Mouse (Mus musculus): ENCODE measurements around the gene Ecm2. TPM values are rescaled to one million over a fixed set of nuclear protein-coding genes. Genes with fewer than 3 reads are reported as not detected.

The Ecm2 gene
- polyA plus RNA-seq, 1 experiment: 0.19 TPM

GRCm38 (mm10) chr13:49560886-49561285 lies 56.3 kb downstream of the Ecm2 start:
- WGBS: 40% methylated on average over 2 of the region's 2 CpGs
- Histone ChIP-seq H3K4me1 (ENCODE audit: control insufficient read depth, insufficient read depth, insufficient read length, low read length) (no peaks in the 10 kb centered on the region), H3K36me3 (ENCODE audit: control insufficient read depth, insufficient read depth, low read length) (no peaks in the 10 kb centered on the region), H3K27ac (ENCODE audit: insufficient read depth, low read depth, low read length) (no peak overlapping the region), H3K27me3 (ENCODE audit: control insufficient read depth, insufficient read depth, low read length) (no peaks in the 10 kb centered on the region), H3K4me3 (ENCODE audit: low read depth, low read length) (no peak overlapping the region)
- TF ChIP-seq POLR2A (IDR thresholded peaks at IDR 0.05; ENCODE audit: low read depth, low read length) (no peak), CTCF (IDR thresholded peaks at IDR 0.05; ENCODE audit: extremely low read depth, insufficient read length, insufficient replicate concordance, low read depth, low read length) (no peak)

- no peak for TF ChIP-seq CTCF (IDR thresholded peaks at IDR 0.05; ENCODE audit: extremely low read depth, insufficient read length, insufficient replicate concordance, low read depth, low read length)
- TF ChIP-seq POLR2A (IDR thresholded peaks at IDR 0.05; ENCODE audit: low read depth, low read length): no peak
- H3K36me3 ChIP-seq (ENCODE audit: control insufficient read depth, insufficient read depth, low read length): no peaks in the 10 kb centered on the region
- no peak overlapping the region for H3K4me3 ChIP-seq (ENCODE audit: low read depth, low read length)
- 88% methylated on average over 1 of the region's 1 CpGs for WGBS
- H3K4me1 ChIP-seq (ENCODE audit: control insufficient read depth, insufficient read depth, insufficient read length, low read length): no peaks in the 10 kb centered on the region
- no peak overlapping the region for H3K27ac ChIP-seq (ENCODE audit: insufficient read depth, low read depth, low read length)
- no peaks in the 10 kb centered on the region for H3K27me3 ChIP-seq (ENCODE audit: control insufficient read depth, insufficient read depth, low read length)
These were observed 59.7 kb downstream of the Ecm2 start for GRCm38 (mm10) chr13:49564347-49564746.

GRCm38 (mm10) chr13:49570371-49570770 lies 65.8 kb downstream of the Ecm2 start:
- TF ChIP-seq POLR2A (IDR thresholded peaks at IDR 0.05; ENCODE audit: low read depth, low read length): no peak
- TF ChIP-seq CTCF (IDR thresholded peaks at IDR 0.05; ENCODE audit: extremely low read depth, insufficient read length, insufficient replicate concordance, low read depth, low read length): no peak
- Histone ChIP-seq H3K27me3 (ENCODE audit: control insufficient read depth, insufficient read depth, low read length) (no peaks in the 10 kb centered on the region), H3K36me3 (ENCODE audit: control insufficient read depth, insufficient read depth, low read length) (no peaks in the 10 kb centered on the region), H3K4me1 (ENCODE audit: control insufficient read depth, insufficient read depth, insufficient read length, low read length) (no peaks in the 10 kb centered on the region), H3K27ac (ENCODE audit: insufficient read depth, low read depth, low read length) (no peak overlapping the region), H3K4me3 (ENCODE audit: low read depth, low read length) (no peak overlapping the region)
- 79% methylated on average over 3 of the region's 3 CpGs for WGBS

- WGBS: 85% methylated on average over 2 of the region's 2 CpGs
- no peak overlapping the region for H3K4me3 ChIP-seq (ENCODE audit: low read depth, low read length)
- H3K36me3 ChIP-seq (ENCODE audit: control insufficient read depth, insufficient read depth, low read length): no peaks in the 10 kb centered on the region
- H3K27me3 ChIP-seq (ENCODE audit: control insufficient read depth, insufficient read depth, low read length): no peaks in the 10 kb centered on the region
- H3K4me1 ChIP-seq (ENCODE audit: control insufficient read depth, insufficient read depth, insufficient read length, low read length): no peaks in the 10 kb centered on the region
- no peak overlapping the region for H3K27ac ChIP-seq (ENCODE audit: insufficient read depth, low read depth, low read length)
- TF ChIP-seq CTCF (IDR thresholded peaks at IDR 0.05; ENCODE audit: extremely low read depth, insufficient read length, insufficient replicate concordance, low read depth, low read length) (no peak), POLR2A (IDR thresholded peaks at IDR 0.05; ENCODE audit: low read depth, low read length) (no peak)
These were observed 66.8 kb downstream of the Ecm2 start for GRCm38 (mm10) chr13:49571418-49571817.

- Histone ChIP-seq H3K4me3 (ENCODE audit: low read depth, low read length) (no peak within 1 kb of the TSS), H3K27ac (ENCODE audit: insufficient read depth, low read depth, low read length) (no peak within 1 kb of the TSS), H3K36me3 (ENCODE audit: control insufficient read depth, insufficient read depth, low read length) (no peaks in the 10 kb centered on the region), H3K27me3 (ENCODE audit: control insufficient read depth, insufficient read depth, low read length) (no peaks in the 10 kb centered on the region), H3K4me1 (ENCODE audit: control insufficient read depth, insufficient read depth, insufficient read length, low read length) (0 out of 2 replicates have a peak, but pooled peaks cover 1% of the 10 kb centered on the region)
- TF ChIP-seq POLR2A (IDR thresholded peaks at IDR 0.05; ENCODE audit: low read depth, low read length): no peak
- 72% methylated on average over 8 of the region's 8 CpGs for WGBS
These were observed 77.2 kb downstream of the Ecm2 start, which contains the start of gene Omd for GRCm38 (mm10) chr13:49581541-49582530. Gene Omd (plus strand): TSS chr13:49582462.

Other genes starting within 250 kb of the Ecm2 start
- gene Fgd3, start 184.5 kb upstream of the Ecm2 start, polyA plus RNA-seq (2012; rRNA removed): 1.4 and 2.2 TPM in 2 replicates
- 7.9 and 10.0 TPM in 2 replicates for gene Bicd2, start 163.2 kb upstream of the Ecm2 start, polyA plus RNA-seq (2012; rRNA removed)
- gene Ippk, start 83.6 kb upstream of the Ecm2 start, polyA plus RNA-seq (2012; rRNA removed): 2.6 TPM in 2 replicates
- gene Tes3-ps, start 11.5 kb upstream of the Ecm2 start, polyA plus RNA-seq (2012; rRNA removed): not detected in 2 replicates
- gene Aspn, start 39.6 kb downstream of the Ecm2 start, polyA plus RNA-seq (2012; rRNA removed): 0.06 and 0.18 TPM in 2 replicates
- not detected in 2 replicates for gene Omd, start 77.7 kb downstream of the Ecm2 start, polyA plus RNA-seq (2012; rRNA removed)
- gene Ogn, start 103.2 kb downstream of the Ecm2 start, polyA plus RNA-seq (2012; rRNA removed): 0.67 and 0.70 TPM in 2 replicates
- gene Cenpp, start 148.0 kb downstream of the Ecm2 start, polyA plus RNA-seq (2012; rRNA removed): 0.27 and 0.29 TPM in 2 replicates
- gene Nol8, start 148.3 kb downstream of the Ecm2 start, polyA plus RNA-seq (2012; rRNA removed): 0.06 and 0.09 TPM in 2 replicates
- gene Iars, start 177.3 kb downstream of the Ecm2 start, polyA plus RNA-seq (2012; rRNA removed): 5.6 and 10.6 TPM in 2 replicates

Measured in small intestine, adult 2 months (tissue).